Mouse (Mus musculus): Measurements from ENCODE around the gene Spats2.
A peak's percentile ranks its signal among the peaks of the same experiment; 100 is the strongest.
"Not testable (repeated sequence)": the region's sequence is repeated elsewhere in the genome, so short reads cannot be mapped to it uniquely, and the experiment has no call there.

Gene Spats2

DNA sequence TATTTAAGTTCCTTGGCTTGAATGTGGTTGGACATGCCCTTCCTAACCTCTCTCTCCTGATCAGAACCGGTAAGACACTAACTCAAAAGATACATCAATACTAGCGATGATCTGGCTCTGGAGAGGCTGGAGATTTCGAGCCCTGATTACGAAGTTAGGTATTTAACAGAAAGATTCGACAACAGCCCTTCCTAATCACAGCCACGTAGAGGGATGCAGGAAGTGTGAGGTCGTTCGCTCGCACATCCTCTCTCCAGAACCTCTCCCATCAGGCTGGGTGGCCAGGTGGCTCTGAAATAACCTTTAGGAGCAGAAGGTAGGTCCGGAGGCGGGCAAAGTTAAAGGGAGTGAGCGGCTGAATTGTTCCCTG is at the start of gene Spats2:
Gene Spats2 (plus strand): TSS at position 206 of the 370 bp plus-strand sequence.
- DNase-seq (ENCODE audit: low spot score): no peak

DNA sequence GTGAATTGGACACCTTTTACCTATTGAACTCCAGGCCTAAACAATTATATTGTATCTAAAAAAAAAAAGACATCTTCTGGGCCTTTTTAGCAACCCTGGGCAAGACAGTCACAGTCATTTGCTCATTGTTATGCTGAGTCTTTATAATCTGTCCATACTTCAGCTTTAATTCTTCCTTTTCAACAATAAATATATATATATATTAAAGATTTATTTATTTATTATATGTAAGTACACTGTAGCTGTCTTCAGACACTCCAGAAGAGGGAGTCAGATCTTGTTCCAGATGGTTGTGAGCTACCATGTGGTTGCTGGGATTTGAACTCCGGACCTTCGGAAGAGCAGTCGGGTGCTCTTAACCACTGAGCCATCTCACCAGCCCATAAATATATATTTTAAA is 49.7 kb upstream of the Spats2 start:
- not testable (repeated sequence) for DNase-seq (ENCODE audit: low spot score)

DNA sequence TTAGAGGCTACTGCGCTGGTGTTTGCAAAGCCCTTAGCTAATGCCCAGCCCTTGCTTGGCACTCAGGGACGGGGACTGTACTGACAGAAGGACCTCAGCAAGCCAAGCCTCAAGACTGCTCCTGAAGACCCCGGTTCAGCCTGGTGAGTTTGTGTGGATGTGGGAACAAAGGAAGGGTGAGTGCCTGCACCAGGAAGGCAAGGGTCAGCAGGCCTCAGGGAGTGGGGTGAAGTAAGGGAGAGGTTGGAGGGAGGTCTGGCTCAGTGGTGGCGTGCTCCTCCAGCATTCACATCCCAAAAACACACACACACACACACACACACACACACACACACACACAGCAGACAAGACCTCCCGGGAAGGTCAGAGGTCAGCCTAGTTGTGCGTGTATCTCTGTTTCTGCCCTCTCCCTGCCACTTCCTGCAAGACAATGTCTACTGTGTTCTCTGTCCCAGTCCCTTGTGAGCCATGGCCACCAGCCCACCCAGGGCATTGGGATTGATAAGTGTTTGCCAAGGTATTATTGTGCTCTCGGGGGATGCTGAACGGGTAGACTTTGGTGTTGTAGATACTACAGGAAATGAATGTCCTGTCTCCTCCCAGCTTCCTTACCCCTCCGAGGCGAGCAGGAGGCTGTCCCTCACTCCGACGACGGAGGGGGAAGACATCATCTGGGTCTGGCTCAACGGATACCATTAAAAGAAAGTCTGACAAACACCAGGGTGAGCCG is 47.4 kb upstream of the Spats2 start:
- DNase-seq (ENCODE audit: low spot score): no peak

DNA sequence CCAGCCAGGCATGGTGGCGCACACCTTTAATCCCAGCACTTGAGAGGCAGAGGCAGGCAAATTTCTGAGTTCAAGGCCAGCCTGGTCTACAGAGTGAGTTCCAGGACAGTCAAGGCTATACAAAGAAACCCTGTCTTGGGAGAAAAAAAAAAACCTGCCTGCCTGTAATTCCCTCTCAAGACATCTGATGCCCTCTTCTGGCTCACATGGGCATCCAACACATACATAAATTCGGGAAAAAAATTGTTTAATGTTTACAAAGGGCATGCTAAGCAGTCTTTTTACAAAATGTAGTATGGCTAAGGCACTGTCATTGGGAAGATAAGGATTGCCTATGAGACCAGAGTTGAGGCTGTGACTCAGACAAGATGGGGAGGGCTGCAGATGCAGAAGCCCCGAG is 45.9 kb upstream of the Spats2 start:
- DNase-seq (ENCODE audit: low spot score): no peak

DNA sequence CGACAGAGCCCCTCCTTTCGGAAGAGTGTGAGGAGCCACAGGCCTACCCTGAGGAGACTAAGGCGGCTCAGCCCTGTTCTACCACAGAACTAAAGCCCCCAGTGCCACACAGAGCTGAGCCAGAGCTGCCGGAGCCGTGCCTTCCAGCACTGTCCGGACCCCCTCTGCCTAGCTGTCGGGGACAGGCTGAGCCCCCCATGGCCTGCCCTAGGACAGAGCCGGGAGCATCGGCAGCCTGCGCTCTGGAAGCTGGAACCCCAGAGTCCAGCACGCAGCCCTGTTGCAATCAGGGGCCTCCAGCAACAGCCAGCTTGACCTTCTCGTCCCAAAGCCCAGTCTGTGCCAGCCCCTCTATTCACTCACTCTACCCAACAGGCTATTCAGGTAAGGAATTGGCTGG is 43.4 kb upstream of the Spats2 start:
- DNase-seq (ENCODE audit: low spot score): no peak

DNA sequence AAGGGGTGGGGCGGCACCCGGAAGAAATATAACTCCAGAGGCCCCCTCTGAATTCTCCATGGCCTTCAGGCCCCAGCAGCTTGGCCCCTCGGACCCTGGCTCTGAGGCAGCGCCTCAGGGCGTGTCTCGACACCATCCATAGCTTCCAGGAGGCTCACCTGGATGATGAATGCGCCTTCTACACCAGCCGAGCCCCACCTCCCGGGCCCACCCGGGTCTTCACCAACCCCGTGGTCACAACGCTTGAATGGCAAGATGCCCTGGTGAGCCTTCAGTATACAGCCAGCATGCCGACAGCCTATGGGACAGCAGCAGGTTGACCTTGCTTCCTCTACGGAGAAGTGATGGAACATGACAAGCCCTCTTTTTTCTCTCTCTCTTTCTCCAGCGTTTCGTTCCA is 42.9 kb upstream of the Spats2 start:
- DNase-seq (ENCODE audit: low spot score): no peak

DNA sequence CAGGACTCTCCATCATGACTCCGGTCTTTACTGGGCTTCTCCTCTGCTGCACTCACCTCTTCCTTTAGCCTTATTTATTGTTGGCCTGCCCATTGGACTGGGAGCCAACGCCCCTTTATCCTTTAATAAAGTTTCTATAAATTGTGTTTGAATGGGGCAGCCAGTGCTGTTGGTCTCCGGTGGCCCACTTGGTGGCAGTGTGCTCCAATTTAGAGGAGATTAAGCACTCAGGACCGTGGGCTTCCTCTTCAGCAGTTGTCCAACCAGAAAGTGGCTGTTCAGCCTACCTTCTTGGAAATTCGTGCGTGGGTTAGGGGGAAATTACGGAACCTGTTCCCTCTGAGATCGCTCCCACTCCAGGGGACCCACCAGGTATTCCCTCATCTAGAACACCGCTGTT is 42.5 kb upstream of the Spats2 start:
- no peak for DNase-seq (ENCODE audit: low spot score)

DNA sequence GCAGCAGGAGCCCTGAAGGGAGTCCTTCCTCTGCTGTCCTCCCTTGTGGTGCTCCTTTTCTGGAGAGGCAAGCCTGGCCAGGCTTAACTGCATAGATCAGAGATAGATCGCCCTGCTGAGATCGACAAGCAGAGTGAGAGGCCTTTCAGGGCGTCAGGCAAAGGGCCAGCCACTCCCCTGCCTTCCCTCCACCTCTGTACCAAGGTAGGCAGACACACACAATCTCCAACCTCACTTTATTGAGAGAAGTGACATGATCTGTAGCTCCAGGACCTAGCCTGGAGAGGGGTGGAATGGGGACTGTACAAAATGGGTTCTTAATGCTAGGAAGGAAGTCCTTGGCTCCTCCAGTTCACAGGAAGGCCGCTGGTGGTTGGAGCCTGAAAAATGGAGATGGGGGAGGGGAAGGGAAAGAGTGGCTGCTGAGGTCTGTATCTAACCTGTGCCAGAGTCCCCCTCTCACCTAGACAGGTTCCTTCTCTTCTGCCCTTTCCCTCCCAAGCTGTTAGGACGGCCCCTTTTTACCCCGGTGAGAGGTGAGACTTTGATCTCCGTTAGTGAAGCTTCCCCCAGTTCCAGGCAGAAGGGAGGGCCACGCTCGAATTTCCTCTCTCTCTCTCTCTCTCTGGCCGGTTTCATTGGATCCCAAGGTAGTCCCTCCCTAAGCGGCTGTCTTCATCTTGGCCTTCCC is 41.7 kb upstream of the Spats2 start:
- peak; percentile 85 for DNase-seq (ENCODE audit: low spot score)

DNA sequence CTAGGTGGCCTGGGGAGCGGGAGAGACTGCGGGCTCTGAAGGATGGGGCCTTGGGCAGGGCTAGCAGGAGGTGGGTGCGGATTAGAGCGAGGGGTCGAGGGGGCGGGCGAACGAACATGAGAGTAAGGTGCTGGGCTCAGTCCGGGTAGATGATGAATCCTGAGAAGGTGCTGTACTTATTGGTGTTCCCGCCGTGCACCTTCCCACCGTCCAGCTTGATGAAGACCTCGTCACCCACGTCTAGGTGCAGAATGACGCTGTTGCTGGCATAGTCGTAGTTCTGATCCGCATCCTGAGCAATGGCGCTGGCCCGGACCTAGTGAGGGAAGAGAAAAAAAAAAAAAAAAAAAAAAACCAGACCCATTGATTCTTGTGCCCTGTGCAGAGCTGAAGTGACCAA is 41.1 kb upstream of the Spats2 start:
- DNase-seq (ENCODE audit: low spot score): no peak

DNA sequence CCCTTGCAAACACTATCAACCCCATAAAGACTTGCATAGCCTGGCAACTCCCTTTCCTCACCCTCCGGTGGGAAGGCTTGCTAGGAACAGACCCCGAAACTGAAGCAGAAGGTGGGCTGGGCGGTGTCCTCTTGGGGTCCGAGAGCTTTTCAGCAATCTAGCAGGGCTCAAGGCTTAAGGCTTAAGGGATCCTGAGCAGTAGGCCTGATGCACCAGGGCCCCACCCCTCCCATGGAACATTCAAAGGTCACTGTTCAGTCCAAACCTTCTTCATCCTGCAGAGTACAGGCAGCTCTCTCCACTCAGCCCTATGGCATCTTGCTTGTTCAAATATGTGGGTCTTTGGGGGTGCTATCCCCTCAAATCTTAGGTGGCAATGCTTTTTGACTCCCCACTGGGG is 39.7 kb upstream of the Spats2 start:
- DNase-seq (ENCODE audit: low spot score): no peak

DNA sequence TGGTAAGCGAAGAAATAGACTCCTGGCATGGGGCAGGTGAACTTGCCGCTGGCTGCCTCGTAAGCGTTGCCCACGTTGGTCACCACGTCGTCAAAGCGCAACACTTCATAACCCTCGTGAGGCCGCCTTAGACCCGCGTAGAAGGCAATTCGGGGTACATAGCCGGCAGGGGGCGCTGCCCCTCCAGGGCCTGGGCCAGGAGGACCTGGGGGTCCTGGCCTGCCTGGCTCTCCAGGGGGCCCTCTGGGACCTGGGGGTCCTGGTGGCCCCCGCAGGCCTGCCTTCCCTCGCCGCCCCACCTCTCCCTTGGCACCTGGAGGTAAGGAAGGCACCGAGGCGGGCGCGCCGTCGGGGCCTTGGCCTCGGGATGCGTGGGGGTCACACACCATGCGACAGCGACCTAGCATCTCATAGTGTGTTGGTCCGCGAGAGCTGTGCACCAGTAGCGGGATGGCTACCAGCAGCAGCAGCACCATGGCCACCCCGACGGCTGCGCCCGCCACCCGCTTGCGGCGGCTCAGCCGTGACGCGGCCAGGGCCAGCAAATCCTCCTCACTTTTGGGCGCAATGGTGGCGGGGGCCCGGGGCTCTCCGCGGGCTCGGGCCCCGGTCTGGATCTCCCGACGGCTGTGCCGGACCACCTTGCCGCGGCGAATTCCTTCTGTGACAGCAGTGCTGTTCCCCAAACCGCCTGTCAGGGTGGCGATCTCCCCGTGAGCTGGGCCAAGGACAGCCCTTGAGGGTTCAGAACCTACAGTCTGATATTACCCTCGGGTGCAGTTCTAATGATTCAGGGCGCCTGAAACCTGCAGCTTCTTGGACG is 38.3 kb upstream of the Spats2 start, which contains the start of gene C1ql4:
Gene C1ql4 (minus strand): TSS at position 565 of the 823 bp plus-strand sequence.
- DNase-seq (ENCODE audit: low spot score): no peak

DNA sequence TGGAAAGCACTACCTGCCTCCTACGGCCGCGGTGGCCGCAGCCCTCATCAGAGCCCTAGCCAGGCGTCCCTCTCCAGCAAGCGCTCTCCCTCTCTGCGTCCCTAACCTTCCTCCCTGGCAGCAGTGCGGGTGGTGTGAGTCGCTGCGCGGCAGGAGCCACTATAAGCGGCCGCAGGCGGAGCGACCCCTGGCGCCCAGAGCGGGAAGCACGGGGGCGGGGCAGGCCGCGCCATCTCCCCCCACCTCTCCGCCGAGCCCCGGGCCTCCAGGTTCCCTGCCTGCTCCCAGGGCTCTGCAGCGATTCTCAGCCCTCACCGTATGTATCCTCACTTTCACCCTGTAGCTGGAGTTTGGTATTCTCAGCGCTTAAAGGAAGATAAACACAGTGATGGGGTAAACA is 37.4 kb upstream of the Spats2 start:
- DNase-seq (ENCODE audit: low spot score): peak; percentile 75

DNA sequence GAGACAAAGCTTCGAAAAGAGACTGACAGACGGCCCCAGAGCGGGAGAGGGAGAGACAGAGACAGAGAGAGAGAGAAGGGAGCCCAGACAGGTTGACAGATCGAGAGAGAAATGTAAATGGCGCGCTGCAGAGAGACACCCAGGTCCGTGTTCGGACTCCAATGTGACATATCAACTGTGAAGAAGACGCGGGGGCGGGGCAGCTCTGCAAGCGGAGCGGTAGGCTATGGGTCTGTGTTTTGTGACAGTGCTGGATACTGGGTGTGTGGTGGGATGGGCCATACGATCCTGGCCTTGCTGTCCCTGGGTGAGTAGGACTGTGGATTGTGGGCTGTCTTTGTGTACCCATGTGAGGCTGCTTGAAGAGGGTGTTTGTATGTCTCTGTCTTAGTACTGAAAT is 36.6 kb upstream of the Spats2 start:
- DNase-seq (ENCODE audit: low spot score): no peak

DNA sequence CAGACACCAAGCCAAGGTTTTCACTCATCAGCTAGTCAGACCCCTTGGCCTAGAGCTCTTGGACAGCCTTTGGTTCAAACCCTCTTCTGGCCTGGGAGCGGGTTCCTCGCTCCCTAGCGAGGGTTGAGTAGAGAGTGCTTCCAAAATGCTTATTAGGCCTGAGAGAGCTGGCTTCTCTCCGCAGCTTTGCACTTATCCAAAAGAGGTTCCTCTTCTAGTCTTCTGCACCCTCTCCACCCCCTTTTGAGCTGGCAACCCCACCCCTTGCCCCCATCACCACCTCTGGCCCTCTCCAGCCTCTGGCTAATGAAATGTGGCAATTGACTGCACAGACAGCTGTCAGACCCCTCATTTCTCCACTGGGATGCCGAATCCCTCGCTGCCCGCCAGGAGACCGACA is 32.8 kb upstream of the Spats2 start, which contains the start of gene Dnajc22:
Gene Dnajc22 (plus strand): TSS at position 301 of the 400 bp plus-strand sequence.
- no peak for DNase-seq (ENCODE audit: low spot score)

DNA sequence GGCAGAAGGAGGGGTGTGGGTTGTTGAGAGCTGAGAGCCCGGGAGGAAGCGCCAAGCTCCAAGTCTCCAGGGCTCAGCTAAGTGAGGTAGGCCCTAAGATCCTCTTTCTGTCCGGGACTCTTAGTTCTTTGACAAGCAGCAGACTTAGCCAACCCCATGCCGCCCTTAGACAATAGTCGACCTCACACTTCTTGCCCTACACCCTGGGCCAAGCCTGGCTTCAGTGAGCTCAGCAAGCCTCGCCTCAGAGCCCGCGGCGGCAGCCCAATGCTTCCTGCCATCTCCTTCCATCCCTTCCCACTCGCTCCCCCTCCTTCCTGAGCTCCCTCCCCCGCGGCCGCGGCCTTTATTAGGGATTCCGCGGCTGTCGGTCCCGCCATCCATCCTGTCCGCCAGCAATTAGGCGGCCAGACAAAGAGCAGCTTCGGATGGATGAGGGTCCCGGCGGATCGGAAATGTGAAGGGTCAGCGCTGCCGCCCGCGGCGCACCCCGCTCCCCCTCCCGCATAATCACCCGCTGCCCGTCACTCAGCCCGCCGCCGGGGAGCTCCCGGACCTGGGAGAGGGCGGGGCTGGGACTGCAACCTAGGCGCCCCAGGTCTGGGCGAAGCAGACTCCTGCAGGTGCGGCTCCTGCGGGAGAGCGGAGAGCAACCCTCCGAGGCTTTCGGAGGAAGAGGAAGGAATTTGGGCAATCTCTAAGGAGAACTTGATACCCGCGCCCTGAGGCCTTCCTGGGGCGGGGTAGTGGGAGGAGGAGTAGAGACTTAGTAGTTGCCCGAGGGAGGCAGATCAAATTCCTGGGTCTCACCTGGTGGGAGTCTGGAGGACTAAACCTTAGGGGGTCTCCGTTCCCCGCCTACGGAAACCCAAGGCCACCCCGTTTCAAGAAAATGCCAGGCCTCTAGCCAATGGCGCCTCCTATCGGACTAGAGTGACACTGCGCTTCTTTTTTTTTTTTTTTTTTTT is 32.1 kb upstream of the Spats2 start:
- peak; percentile 64 for DNase-seq (ENCODE audit: low spot score)

DNA sequence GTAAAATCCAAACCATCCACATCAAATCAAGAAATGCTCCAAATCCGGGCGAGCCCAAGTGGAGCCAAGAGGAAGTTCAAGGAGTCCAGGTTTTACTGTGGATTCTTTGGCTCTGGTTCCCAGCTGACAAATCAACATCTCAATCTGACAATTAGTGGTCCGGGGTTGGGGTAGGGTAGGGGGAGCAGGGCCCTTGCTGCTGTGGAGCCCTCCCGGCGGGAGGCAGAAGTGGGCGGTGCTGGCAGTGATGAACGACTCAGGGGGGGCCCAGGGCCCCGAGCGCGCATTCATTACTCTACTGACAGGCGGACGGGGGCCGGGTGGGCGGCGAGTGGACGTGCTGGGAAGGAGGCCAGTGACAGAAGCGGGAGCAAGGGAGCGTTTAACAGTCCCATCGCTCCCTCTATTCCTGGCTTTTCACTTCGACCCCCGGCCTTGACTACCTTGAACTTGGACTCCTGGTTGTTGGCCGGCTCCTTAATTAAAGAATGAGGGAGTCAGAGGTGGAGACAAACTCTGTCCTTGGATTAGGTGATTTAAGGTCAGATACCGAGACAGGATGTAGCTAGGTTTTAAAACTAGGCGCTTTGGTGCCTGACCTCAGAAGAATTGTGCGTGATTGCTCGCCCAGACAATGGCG is 31.0 kb upstream of the Spats2 start:
- no peak for DNase-seq (ENCODE audit: low spot score)

DNA sequence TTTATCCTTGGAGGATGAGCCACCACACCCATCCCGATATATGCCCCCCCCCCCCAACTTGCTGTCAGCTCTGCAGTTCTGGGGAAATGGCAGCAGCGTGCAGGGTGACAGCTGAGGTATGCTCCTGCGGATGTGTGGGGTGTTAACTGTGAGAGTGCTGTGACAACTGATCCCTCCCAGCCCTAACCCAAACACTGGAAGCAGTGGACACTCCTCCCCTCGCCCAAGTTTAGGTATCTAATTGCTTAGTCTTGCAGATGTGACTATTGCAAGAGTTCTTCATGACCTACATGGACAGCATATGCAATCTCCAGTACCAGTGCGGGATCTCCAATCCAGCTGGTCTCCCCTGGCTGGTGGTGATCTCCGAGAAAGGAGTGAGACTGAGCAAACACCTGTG is 30.4 kb upstream of the Spats2 start:
- no peak for DNase-seq (ENCODE audit: low spot score)

DNA sequence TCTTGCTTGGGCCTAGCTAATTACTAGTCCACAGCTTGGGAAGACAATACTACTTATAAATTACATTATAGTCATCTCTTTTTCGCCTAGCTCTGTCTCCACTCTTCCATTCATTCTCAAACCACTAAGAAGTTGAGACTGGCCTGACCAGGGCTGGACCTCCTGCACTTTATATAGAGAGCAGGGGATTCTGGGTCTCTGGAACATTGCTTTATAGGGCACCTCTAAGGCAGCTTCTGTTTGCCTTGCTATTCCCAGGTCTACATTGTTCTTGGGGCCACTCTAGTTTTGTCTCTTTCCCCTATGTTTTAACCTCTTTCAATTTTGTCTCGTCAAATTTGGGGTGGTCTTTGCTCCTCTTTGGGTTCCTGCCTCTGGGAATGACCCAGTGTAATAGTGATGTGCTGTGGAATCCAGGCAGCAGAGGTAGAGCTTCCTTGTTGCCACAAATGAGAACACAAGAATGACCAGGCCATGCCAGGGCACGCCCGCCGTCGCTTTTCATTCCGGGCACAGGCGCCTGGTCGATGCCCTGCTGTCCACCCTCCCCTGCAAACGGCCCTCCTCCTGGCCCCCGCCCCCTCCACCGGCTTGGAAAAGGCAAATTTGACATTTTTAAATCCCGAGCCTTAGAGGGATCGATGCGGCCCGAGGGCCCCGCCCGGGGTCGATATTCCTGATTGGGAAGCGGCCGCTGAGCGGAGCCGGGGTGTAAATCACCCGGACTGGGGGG is 29.5 kb upstream of the Spats2 start:
- no peak for DNase-seq (ENCODE audit: low spot score)

DNA sequence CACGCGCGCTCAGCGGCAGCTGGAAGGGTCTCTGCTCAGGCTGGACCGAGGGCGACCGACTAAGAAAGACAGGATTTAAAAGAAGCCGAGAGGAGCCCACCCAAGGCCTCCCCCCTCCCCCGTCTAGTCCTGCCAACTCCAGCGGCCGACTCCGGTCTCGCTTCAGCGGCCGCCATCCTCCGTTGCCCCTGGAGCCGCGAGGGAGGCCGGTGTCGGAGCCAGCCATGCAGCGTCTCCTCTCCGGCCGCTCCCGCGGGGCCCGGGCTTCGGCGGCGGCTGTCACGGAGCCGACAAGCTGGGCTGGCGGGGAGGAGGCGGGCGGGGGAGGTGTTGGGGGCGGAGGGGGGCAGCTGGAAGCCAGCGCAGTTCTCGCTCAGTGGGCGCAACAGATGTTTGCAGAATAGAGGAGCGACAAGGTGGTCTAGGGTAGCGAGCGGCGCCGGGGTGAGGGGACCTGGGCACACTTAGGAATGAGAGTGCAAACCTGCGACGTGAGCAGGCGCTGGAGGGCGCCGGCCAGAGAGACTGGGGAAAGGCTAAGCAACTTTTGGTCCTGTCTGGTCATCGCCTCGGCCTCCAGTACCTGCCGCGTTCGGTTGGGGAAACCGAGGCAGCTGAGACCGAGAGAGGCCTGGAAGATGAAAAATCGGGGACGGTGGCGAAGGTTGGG is 28.8 kb upstream of the Spats2 start:
- no peak for DNase-seq (ENCODE audit: low spot score)
